Mouse (Mus musculus) right cerebral cortex, postnatal 4 days (tissue): ENCODE results near the gene Cd59a.

Experiments used
- DNase-seq: peaks from one replicate; pipeline ENCODE4 v3.0.0-alpha.2; 2022

Cd59a gene

DNA sequence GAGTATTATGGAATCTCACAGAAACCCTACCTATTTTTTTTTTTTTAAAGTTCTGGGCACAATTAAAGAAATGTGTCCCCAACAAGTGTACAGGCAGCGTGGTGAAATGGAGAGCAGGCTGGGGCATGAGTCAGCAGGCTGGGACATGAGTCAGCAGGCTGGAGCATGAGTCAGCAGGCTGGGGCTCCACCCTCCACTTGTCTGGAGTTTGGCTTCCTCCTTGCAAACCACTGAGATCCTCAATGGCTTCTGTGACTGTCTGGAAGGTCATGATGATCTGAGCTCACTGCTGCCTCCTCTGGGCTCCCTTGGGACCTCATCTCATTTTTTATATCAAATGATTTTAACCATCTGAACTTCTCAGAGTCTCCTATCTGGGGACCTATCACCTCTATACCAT, 50.4 kb downstream of the Cd59a start:
- DNase-seq, result no peak

DNA sequence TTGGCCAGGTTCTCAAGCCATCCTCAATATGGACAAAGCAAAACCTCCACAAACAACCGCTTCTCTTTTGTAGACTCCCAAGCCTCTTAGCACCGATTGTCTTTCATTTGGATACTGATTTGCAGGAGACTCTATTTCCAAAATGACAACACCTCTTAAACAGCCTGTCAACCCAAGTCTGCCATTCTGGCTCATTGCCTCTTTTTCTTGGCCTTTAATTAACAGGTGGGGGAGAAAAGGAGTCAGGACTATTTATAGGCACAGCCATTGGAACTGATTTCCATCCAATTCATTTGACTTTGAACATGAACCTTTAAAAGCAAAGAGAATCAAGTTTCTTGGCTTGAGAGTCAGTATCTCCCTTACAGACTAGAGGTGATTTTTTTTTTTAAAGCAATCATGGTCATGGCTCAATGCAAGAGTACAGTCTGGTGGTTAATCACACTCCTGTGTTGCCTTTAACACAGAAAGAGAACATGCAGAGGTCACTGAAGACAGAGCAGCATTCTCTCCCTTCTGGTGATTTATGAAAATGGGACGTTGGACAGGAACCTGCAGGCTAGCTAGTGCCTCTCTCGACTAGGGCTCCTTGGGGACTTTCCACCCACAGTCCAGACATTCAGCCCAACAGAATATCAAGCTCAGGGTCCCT, 52.4 kb downstream of the Cd59a start:
- DNase-seq, result no peak

DNA sequence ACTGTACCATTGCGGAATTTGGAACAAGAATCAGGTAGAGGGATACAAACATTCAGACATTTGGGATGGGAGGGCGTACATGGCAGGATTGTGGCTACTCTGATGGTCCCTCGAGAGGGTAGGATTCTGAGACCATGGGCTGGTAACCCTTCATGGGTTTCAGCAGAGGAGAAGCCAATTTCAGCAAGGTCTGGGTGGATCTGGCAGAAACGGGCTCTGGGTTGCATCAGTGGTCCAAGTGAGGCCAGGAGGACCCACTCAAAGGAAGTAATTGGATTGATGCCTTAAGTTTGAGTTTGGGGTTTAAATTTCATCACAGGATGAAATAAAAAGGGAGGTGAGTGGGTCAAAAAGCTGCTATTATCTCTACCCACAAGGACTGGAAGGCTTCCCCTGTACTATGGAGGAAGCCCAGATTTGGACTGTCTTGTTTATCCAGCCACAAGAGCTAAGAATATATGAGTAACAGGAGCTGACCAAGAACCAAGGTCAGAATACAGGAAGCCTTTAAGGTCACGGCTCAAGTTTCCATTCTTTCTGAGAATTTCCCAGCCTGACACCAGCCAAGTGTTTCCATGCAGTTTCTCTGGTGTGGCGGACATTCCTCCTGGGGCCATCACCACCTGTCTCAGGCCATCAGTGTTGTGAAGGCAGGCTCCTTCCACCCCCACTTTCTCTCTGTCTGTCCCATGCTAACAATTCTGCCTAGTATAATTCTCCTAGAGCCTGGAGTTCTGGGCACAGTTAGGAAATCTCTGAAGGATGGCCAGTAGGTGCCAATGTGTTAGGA, 55.2 kb downstream of the Cd59a start:
- no peak for DNase-seq

DNA sequence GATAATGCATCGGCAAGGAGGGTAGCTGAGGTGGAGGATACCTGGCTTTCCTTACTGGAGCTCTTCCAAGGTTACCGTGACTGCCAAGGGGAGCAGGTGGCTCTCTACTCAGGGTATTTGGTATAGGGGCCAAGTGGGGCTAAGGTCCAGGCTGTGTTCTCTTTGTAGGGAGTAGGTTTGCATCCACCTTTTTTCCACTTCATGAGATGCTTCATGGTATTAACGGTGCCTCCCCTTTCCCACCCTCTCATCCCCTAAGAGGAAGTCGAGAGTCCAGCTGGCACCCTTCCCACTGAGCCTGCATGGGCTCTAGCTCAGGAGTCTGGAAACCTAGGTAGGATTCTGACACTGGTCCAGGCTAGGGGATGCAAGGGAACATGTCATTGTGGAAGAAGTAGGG, 57.7 kb downstream of the Cd59a start:
- no peak for DNase-seq

DNA sequence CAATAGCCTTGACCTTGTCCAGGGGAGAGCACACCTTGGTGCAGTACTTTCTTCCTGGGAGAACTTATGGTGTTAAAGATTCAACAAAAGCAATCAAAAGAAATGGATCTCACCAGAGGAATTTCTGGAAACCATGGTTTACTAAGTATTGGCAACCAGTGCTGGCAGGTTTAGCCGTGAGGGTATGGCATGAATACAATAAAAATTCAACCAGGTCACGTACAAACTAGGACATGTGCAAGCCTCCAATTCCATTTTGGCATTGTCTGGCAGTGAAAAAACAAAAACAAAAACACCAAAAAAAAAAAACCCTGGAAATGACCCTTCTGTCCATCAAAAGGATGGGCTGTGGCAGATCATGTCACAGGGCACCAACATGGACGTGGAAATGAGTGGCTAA, 58.3 kb downstream of the Cd59a start:
- DNase-seq, result no peak

DNA sequence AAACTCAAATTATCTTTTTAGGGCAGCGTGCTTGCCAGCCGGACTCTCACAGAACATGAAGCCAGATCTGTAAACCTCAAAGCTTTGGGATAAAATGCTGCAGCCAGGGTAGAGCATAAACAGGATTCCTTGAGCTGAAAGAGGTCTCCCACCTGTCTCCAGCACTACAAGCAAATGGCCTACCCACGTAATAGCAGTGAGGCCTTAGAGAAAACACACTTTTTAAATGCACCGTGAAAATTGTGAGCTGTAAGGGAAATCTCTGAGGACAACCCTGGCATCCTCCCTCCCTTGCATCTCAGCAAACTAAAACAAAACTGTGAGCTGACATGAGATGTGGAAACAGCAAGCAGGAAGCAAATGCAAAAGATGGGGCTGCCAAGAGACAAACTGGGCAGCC, 62.2 kb downstream of the Cd59a start:
- DNase-seq, result no peak

DNA sequence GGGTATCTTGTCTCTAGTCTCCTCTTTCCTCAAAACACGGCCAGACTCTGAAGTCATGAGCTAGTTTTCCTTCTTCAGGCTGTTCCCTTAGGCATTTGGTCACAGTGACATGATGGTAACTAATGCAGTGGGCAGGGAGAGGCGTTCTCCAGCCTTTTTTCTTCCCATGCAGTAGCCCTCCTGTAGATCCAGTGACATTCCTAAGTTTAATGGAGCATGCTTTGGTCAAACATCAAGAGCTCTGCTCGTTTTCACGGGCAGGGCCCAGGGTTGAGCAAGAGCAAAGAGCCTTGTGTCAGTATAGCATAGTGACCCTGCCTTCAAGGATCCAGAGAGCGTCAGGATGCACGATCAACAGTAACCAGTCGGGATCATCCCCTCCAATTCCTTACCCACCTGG, 67.8 kb downstream of the Cd59a start:
- DNase-seq, result no peak

DNA sequence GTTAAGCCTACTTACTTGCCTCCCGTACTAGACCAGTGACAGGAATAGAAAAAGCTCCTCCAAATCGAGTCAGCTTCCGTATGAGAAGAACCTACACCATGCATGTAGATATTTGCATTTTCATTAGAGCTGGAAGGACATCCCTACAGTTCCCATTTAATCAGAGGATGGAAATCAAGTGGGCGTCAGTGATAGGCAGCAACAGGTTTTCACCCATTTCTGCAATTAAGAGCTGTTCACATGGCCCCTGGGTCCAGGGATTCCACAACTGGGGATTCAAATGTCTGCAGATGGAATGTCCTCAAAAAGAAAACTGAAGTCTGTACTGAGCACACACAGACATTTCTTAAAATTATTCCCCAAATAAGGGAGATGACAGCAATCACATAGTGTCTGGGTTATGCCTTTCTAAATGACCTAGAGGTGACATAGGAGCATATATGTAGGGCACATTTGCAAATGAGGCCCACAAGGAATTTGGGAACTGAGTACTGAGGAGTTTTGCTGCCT, 68.4 kb downstream of the Cd59a start:
- DNase-seq, result no peak
